Mouse (Mus musculus): Measurements from ENCODE around the gene Auts2.

GRCm38 (mm10) chr5:132200595-132200994, 342.5 kb downstream of the Auts2 start:
- no peak for TF ChIP-seq ZNF384 (IDR thresholded peaks at IDR 0.05; ENCODE audit: low read depth, low read length)
- no peak for TF ChIP-seq MAX (IDR thresholded peaks at IDR 0.05; ENCODE audit: low read length)
- TF ChIP-seq JUND (conservative IDR thresholded peaks at IDR 0.05; ENCODE audit: low read depth, low read length), result no peak
- TF ChIP-seq MYC (IDR thresholded peaks at IDR 0.05; ENCODE audit: low read depth, low read length), result no peak

Data from CH12.LX (cell line).